Mouse (Mus musculus) heart, postnatal 0 days (tissue): ENCODE data around the gene Alg2. TPM values are rescaled to one million over a fixed set of nuclear protein-coding genes. Genes with fewer than 3 reads are reported as not detected.

ENCODE experiments used
- ATAC-seq: fragments of 200-750 bp; cut with Nextera tagmentation; 2 replicates; pipeline ENCODE4 v1.8.0; 2017; ENCODE audit warnings: low read depth, moderate number of reproducible peaks, moderate library complexity; ENCODE audit not compliant: insufficient read depth
- DNase-seq: peaks from one replicate; pipeline ENCODE4 v3.0.0-alpha.2; 2016; ENCODE audit warnings: low spot score
- H3K27ac ChIP-seq: fragments of 300-500 bp; sonication (generic); 2 replicates; pipeline ENCODE4 v1.5.1; 2014; ENCODE audit warnings: low read depth, mild to moderate bottlenecking
- H3K27me3 ChIP-seq: fragments of 300-500 bp; sonication (generic); 2 replicates; pipeline ENCODE4 v1.6.1; 2014; ENCODE audit warnings: low read length, mixed read lengths; ENCODE audit not compliant: control insufficient read depth, insufficient read depth
- H3K36me3 ChIP-seq: fragments of 300-500 bp; sonication (generic); replicated peaks from 2 replicates; pipeline ENCODE4 v1.6.1; 2014; ENCODE audit warnings: low read length, mixed read lengths; ENCODE audit not compliant: control insufficient read depth, insufficient read depth
- H3K4me1 ChIP-seq: fragments of 300-500 bp; sonication (generic); 2 replicates; pipeline ENCODE4 v1.6.1; 2014; ENCODE audit warnings: antibody characterized with exemption; ENCODE audit not compliant: control insufficient read depth, insufficient read depth
- H3K4me2 ChIP-seq: fragments of 300-500 bp; sonication (generic); 2 replicates; pipeline ENCODE4 v1.6.1; 2014; ENCODE audit warnings: low read depth, mild to moderate bottlenecking, low read length, moderate library complexity
- H3K4me3 ChIP-seq: fragments of 300-500 bp; sonication (generic); 2 replicates; pipeline ENCODE4 v1.5.1; 2014; ENCODE audit warnings: low read depth, low read length
- H3K9ac ChIP-seq: fragments of 300-500 bp; sonication (generic); replicated peaks from 2 replicates; pipeline ENCODE4 v1.6.1; 2014; ENCODE audit warnings: low read depth, low read length, mixed read lengths
- H3K9me3 ChIP-seq: fragments of 300-500 bp; sonication (generic); replicated peaks from 2 replicates; pipeline ENCODE4 v1.6.1; 2016; ENCODE audit warnings: low read length; ENCODE audit not compliant: control insufficient read depth
- CTCF ChIP-seq: IDR thresholded peaks from 2 replicates; pipeline ENCODE4 v1.5.1; 2016; ENCODE audit warnings: antibody characterized with exemption, control low read depth, low read depth
- EP300 ChIP-seq: IDR thresholded peaks from 2 replicates; pipeline ENCODE4 v1.6.1; 2016; ENCODE audit warnings: antibody characterized with exemption, low read depth
- WGBS: fragments of 180-500 bp; shearing (Covaris S2); extraction: QIAGEN DNeasy Blood & Tissue Kit; methylation state at CpG from one replicate; pipeline ENCODE4 v1.1.7; 2014; 5-methylcytosine and 5-hydroxymethylcytosine counted together
- polyA plus RNA-seq: library from polyadenylated mRNA; unstranded; fragments of >200 nt; fragmentation: Nextera tagmentation; extraction: Ambion mirVana; gene quantifications from 2 replicates; pipeline ENCODE4 v1.2.1, GENCODE M21; 2015
- total RNA-seq: library from RNA; depleted of rRNA; stranded (reverse); fragments of >200 nt; gene quantifications from 2 replicates; pipeline ENCODE4 v1.2.3, GENCODE M21; 2014; ENCODE audit warnings: low replicate concordance; rRNA removed

The Alg2 gene
- total RNA-seq = 12.4 and 16.7 TPM in 2 replicates
- 12.7 and 12.9 TPM in 2 replicates for polyA plus RNA-seq

- no peaks in the 10 kb centered on the region for H3K27me3 ChIP-seq
- DNase-seq (peak; percentile 98), ATAC-seq (peak; percentile 99)
- H3K27ac ChIP-seq = peak within 1 kb of the TSS; percentile 90
- TF ChIP-seq CTCF (peak; percentile 18), EP300 (peak; percentile 98)
- peak within 1 kb of the TSS; percentile 85 for H3K4me3 ChIP-seq
- peaks cover 54% of the 10 kb centered on the region for H3K36me3 ChIP-seq
- H3K4me1 ChIP-seq = peaks cover 14% of the 10 kb centered on the region
- peak within 1 kb of the TSS; percentile 71 for H3K4me2 ChIP-seq
- WGBS = under 1% methylated on average over 57 of the region's 58 CpGs
- peak within 1 kb of the TSS; percentile 76 for H3K9ac ChIP-seq
- no peaks in the 10 kb centered on the region for H3K9me3 ChIP-seq
These were observed at the start of gene Alg2, which contains the start of gene Sec61b for GRCm38 (mm10) chr4:47473968-47474729. TSS of gene Alg2 (minus strand) at chr4:47474333. TSS of gene Sec61b (plus strand) at chr4:47474658.

GRCm38 (mm10) chr4:47521884-47522605 is 47.9 kb upstream of the Alg2 start:
- TF ChIP-seq CTCF (peak; percentile 54), EP300 (no peak)
- no peaks in the 10 kb centered on the region for H3K9me3 ChIP-seq
- no peaks in the 10 kb centered on the region for H3K27me3 ChIP-seq
- H3K36me3 ChIP-seq = no peaks in the 10 kb centered on the region
- no peaks in the 10 kb centered on the region for H3K4me1 ChIP-seq
- H3K27ac ChIP-seq = no peak overlapping the region
- 55% methylated on average over 6 of the region's 6 CpGs for WGBS
- H3K9ac ChIP-seq = no peak overlapping the region
- H3K4me2 ChIP-seq = no peak overlapping the region
- ATAC-seq (no peak), DNase-seq (peak; percentile 39)
- no peak overlapping the region for H3K4me3 ChIP-seq

- 70% methylated on average over 4 of the region's 4 CpGs for WGBS
- Histone ChIP-seq H3K27me3 (no peaks in the 10 kb centered on the region), H3K4me1 (no peaks in the 10 kb centered on the region), H3K27ac (no peak overlapping the region), H3K36me3 (no peaks in the 10 kb centered on the region), H3K9me3 (no peaks in the 10 kb centered on the region), H3K4me3 (no peak overlapping the region), H3K9ac (no peak overlapping the region), H3K4me2 (no peak overlapping the region)
- no peak for DNase-seq
- ATAC-seq = no peak
- TF ChIP-seq EP300 (no peak), CTCF (no peak)
These were observed 45.9 kb upstream of the Alg2 start for GRCm38 (mm10) chr4:47520076-47520475.

GRCm38 (mm10) chr4:47518551-47519181 is 44.5 kb upstream of the Alg2 start:
- Histone ChIP-seq H3K4me1 (no peaks in the 10 kb centered on the region), H3K9ac (no peak overlapping the region), H3K36me3 (no peaks in the 10 kb centered on the region), H3K27ac (no peak overlapping the region), H3K27me3 (no peaks in the 10 kb centered on the region), H3K4me2 (no peak overlapping the region), H3K4me3 (no peak overlapping the region), H3K9me3 (no peaks in the 10 kb centered on the region)
- no peak for ATAC-seq
- no peak for TF ChIP-seq CTCF
- no peak for TF ChIP-seq EP300
- DNase-seq = no peak
- WGBS = 66% methylated on average over 12 of the region's 12 CpGs

GRCm38 (mm10) chr4:47504841-47505517 is 30.8 kb upstream of the Alg2 start:
- peak; percentile 30; the same call in 1 of the 2 replicates for ATAC-seq
- Histone ChIP-seq H3K4me3 (no peak overlapping the region), H3K27me3 (no peaks in the 10 kb centered on the region), H3K9me3 (no peaks in the 10 kb centered on the region), H3K4me2 (no peak overlapping the region), H3K36me3 (no peaks in the 10 kb centered on the region), H3K27ac (no peak overlapping the region), H3K9ac (no peak overlapping the region), H3K4me1 (no peaks in the 10 kb centered on the region)
- DNase-seq = no peak
- WGBS = 56% methylated on average over 10 of the region's 10 CpGs
- TF ChIP-seq CTCF = no peak
- TF ChIP-seq EP300 = no peak
